Mouse (Mus musculus) thymus, postnatal 0 days (tissue): ENCODE results near the gene Olfr631. TPM values are rescaled to one million over a fixed set of nuclear protein-coding genes. Genes with fewer than 3 reads are reported as not detected.
"Not testable (repeated sequence)": the region's sequence is repeated elsewhere in the genome, so short reads cannot be mapped to it uniquely, and the experiment has no call there.

Source experiments
- DNase-seq: peaks from one replicate; pipeline ENCODE4 v3.0.0-alpha.2; 2015; ENCODE audit warnings: low spot score
- polyA plus RNA-seq: library from polyadenylated mRNA; unstranded; fragments of >200 nt; fragmentation: Nextera tagmentation; extraction: Ambion mirVana; gene quantifications from 2 replicates; pipeline ENCODE4 v1.2.1, GENCODE M21; 2015

Gene Olfr631
- not detected in 2 replicates for polyA plus RNA-seq

DNA sequence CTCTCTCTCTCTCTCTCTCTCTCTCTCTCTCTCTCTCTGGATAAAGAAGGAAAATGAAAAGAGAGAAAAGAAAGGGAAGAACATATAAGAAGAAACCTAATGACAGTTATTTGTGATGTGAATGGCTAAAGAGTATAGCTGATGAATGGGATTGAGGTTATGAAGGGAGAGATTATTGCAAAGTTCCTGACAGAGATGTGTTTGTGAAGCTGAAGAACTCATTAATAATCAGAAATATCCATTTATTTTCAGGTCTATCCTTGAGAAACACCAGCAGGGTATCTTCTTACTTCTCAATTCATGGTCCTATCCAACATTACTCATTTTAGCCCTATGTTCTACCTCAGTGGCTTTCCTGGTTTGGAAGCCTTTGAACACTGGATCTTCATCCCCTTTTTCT lies at the start of gene Olfr631:
Gene Olfr631, plus strand, starts transcription at position 301 of the 400 bp plus-strand sequence.
- DNase-seq = no peak

GRCm38 (mm10) chr7:103886152-103886551 lies 42.5 kb upstream of the Olfr631 start, which contains the start of gene Olfr66:
Olfr66 (minus strand) TSS chr7:103886252.
- no peak for DNase-seq

GRCm38 (mm10) chr7:103894385-103894784 lies 34.2 kb upstream of the Olfr631 start, which contains the start of gene Olfr64:
Olfr64 (minus strand) TSS chr7:103894485.
- DNase-seq = no peak

- DNase-seq = no peak
Measured at GRCm38 (mm10) chr7:103903187-103903586, 25.4 kb upstream of the Olfr631 start, which contains the start of gene Olfr65. Olfr65 (plus strand) TSS chr7:103903487.

DNA sequence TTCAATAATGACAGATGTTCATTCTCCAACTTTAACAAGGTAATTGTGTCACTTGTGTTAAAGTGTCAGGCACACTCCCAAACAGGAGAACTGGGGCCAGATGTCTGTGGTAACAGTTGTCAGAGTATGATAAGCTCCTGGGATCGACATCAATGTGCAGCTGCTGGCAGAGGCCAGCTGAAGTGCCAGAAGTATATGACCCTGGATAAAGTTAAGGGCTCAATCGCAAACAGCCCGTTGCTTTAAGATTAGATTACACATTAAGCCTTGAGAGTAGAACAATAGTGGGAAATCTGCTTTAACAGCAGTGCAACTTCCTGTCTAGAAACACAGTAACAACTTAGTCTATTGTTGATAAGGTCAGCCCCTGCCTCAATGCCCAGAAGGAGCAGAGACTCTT lies 18.6 kb upstream of the Olfr631 start:
- no peak for DNase-seq

DNA sequence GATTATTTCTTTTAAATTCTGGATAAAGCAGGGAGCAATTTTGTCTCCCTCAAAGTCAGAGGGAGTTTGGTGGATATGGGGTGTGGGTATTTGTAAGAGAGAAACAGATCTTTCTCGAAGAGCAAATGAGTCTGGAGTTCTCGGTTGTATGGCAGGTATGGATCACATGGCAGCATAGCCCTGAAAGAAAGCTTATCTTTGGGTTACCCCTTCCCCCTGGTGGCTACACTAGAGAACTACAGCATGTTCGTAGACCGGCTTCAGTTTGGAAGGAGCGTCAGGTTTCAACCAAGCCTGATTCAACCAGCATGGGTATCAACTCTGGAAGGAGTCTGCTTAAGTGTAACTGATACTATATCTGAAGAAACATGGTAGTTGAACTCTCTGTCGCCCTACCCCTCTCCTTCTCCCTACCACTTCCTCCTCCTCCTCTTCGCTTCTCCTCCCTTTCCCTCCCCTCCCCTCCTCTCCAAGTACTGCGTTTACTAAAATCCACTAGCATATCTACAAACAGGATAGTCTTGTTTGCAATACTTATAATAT lies 15.6 kb upstream of the Olfr631 start:
- no peak for DNase-seq

- no peak for DNase-seq
Measured at GRCm38 (mm10) chr7:103915338-103915737, 13.3 kb upstream of the Olfr631 start.

DNA sequence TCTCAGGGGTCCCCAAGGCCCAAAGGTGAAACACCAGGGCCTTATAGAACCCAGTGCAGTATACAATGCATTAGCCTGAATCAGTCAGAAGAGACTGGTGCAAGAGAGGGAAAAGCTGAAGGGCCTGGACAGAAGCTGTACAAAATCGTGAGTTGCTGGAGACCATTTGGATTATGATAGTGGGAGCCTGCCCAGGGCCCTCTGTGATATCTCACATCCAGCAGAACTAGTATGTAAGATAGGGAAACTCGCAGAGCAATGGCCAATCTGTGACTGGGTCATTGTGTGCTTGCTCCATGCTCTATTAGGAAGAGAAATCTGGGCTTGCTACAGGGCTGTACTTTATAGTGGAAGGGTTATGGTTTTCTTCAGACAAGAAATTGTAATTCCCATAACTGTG lies 5.6 kb downstream of the Olfr631 start, which contains the start of gene Olfr632:
Gene Olfr632, plus strand, starts transcription at position 84 of the 400 bp plus-strand sequence.
- DNase-seq = no peak

DNA sequence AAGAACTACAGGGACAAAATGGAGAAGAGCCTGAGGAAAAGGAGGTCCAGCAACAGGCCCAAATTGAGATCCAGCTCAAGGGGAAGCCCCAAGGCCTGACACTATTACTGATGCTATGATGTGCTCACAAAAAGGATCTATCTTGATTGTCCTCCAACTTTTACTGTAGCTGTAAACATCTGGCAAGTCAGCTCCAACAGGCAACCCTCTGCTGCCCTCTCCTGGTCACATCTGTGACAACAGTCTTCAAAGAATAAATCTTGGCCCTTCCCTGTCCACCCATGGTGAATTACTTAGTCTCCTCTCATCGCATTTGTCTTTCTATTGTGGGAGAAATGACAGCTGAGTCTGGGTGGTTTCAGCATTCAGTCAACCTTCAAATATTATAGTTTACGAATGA lies 14.1 kb downstream of the Olfr631 start:
- peak; percentile 66 for DNase-seq

GRCm38 (mm10) chr7:103944137-103944536 lies 15.5 kb downstream of the Olfr631 start, which contains the start of gene Olfr633:
Olfr633 (plus strand) TSS chr7:103944437.
- DNase-seq = no peak

DNA sequence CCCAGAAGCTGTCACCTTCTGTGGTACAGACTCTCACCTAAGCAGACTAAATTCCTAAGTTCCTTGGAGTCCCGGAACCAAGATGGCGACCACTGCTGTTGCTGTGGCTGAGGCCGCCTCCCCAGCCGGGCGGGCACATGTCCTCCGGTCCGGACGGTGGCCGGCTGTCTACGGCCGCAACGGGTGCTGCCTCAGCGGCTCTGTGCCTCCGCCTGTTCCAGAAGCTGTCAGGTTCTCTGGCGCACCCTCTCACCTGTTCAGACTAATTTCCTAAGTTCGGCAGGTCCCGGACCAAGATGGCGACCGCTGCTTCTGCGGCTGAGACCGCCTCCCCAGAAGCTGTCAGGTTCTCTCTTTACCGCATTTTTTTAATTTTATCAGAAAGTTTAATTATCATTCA lies 38.2 kb downstream of the Olfr631 start:
- DNase-seq = not testable (repeated sequence)

GRCm38 (mm10) chr7:103970852-103971251 lies 42.2 kb downstream of the Olfr631 start, which contains the start of gene Olfr635:
Olfr635 (plus strand) TSS chr7:103971152.
- DNase-seq = no peak

DNA sequence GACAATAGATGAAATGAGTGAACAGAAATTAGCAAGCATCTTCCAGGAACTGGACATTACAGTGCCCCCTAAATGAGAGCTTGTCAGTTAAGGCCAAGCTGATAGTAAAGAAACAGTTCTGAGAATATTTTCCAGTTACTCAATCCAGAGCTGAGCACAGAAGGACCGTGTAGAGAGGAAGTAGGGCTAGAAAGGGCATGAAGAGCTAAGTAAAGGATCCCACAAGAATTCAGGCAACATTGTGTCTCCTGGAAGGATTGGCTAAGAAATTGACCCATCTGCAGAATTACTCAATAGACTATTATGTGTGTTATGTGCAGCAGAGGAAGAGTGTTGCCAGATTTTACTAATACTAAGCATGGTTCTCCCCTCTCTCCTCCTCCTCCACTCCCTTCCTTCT lies 43.2 kb downstream of the Olfr631 start:
- no peak for DNase-seq

Other genes with a start within 250 kb of the Olfr631 start
- gene Olfr625-ps1, start 246.1 kb upstream of the Olfr631 start, polyA plus RNA-seq = not detected in 2 replicates
- gene Olfr243, start 214.2 kb upstream of the Olfr631 start, polyA plus RNA-seq = not detected in 2 replicates
- not detected in 2 replicates for gene Olfr628, start 198.5 kb upstream of the Olfr631 start, polyA plus RNA-seq
- not detected in 2 replicates for gene Olfr629, start 183.9 kb upstream of the Olfr631 start, polyA plus RNA-seq
- not detected in 2 replicates for gene Olfr630, start 171.5 kb upstream of the Olfr631 start, polyA plus RNA-seq
- gene Olfr69, start 157.2 kb upstream of the Olfr631 start, polyA plus RNA-seq = not detected in 2 replicates
- not detected in 2 replicates for gene Olfr68, start 149.1 kb upstream of the Olfr631 start, polyA plus RNA-seq
- gene Olfr67, start 137.0 kb upstream of the Olfr631 start, polyA plus RNA-seq = not detected in 2 replicates
- 224 and 268 TPM in 2 replicates for gene Hbb-bt, start 114.8 kb upstream of the Olfr631 start, polyA plus RNA-seq
- gene Hbb-bs, start 100.7 kb upstream of the Olfr631 start, polyA plus RNA-seq = 1,063 and 1,204 TPM in 2 replicates
- not detected in 2 replicates for gene Hbb-bh2, start 88.3 kb upstream of the Olfr631 start, polyA plus RNA-seq
- 0.88 and 1.3 TPM in 2 replicates for gene Hbb-bh1, start 85.7 kb upstream of the Olfr631 start, polyA plus RNA-seq
- gene Hbb-y, start 75.6 kb upstream of the Olfr631 start, polyA plus RNA-seq = 2.1 and 2.6 TPM in 2 replicates
- not detected in 2 replicates for gene Olfr66, start 42.6 kb upstream of the Olfr631 start, polyA plus RNA-seq
- gene Olfr64, start 34.3 kb upstream of the Olfr631 start, polyA plus RNA-seq = not detected in 2 replicates
- gene Olfr65, start 25.3 kb upstream of the Olfr631 start, polyA plus RNA-seq = not detected in 2 replicates
- not detected in 2 replicates for gene Olfr632, start 5.5 kb downstream of the Olfr631 start, polyA plus RNA-seq
- not detected in 2 replicates for gene Olfr633, start 15.6 kb downstream of the Olfr631 start, polyA plus RNA-seq
- gene Olfr635, start 42.3 kb downstream of the Olfr631 start, polyA plus RNA-seq = not detected in 2 replicates
- gene Olfr638, start 69.9 kb downstream of the Olfr631 start, polyA plus RNA-seq = not detected in 2 replicates
- 0.01 and 0.03 TPM in 2 replicates for gene Olfr639, start 88.5 kb downstream of the Olfr631 start, polyA plus RNA-seq
- gene Olfr640, start 96.7 kb downstream of the Olfr631 start, polyA plus RNA-seq = not detected in 2 replicates
- gene Olfr641, start 106.6 kb downstream of the Olfr631 start, polyA plus RNA-seq = not detected in 2 replicates
- not detected in 2 replicates for gene Olfr642, start 123.8 kb downstream of the Olfr631 start, polyA plus RNA-seq
- not detected in 2 replicates for gene 4930516K23Rik, start 132.6 kb downstream of the Olfr631 start, polyA plus RNA-seq
- not detected in 2 replicates for gene Olfr644, start 143.0 kb downstream of the Olfr631 start, polyA plus RNA-seq
- not detected in 2 replicates for gene Olfr645, start 156.6 kb downstream of the Olfr631 start, polyA plus RNA-seq
- 0.10 TPM in 1 of 2 replicates, not detected in the other for gene Olfr646, start 176.0 kb downstream of the Olfr631 start, polyA plus RNA-seq
- gene Ubqln5, start 201.0 kb downstream of the Olfr631 start, polyA plus RNA-seq = not detected in 2 replicates
- gene Olfr643, start 208.6 kb downstream of the Olfr631 start, polyA plus RNA-seq = not detected in 2 replicates
- gene Ubqln3, start 214.5 kb downstream of the Olfr631 start, polyA plus RNA-seq = 0.10 TPM in 1 of 2 replicates, not detected in the other
- not detected in 2 replicates for gene Ubqlnl, start 221.7 kb downstream of the Olfr631 start, polyA plus RNA-seq
- gene Olfm5, start 236.0 kb downstream of the Olfr631 start, polyA plus RNA-seq = 0.45 and 0.65 TPM in 2 replicates